ENCODE assay signal across 22 mouse cellular contexts in the genomic region with DNA sequence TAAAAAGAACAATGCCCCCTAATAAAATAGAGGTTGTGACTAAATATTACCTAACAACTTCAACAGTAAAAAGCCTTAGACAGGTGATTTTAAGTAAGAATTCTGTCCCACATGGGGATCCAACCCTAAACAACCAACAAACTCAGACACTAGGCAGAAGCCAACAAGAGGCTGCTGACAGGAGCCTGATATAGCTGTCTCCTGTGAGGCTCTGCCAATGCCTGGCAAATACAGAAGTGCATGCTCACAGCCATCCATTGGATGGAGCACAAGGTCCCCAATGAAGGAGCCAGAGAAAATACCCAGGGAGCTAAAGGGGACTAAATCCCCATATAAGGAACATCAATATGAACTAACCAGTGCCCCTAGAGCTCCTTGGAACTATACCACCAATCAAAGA. TPM values are rescaled to one million over a fixed set of nuclear protein-coding genes. Genes with fewer than 3 reads are reported as not detected.
DNase-seq lines count a peak whose midpoint lies in the region.
"Not testable (repeated sequence)": the region's sequence is repeated elsewhere in the genome, so short reads cannot be mapped to it uniquely, and the experiment has no call there.
"Had no signal": no experiment of that assay in that cellular context is flagged by ENCODE, and none has a peak within 500 bp of the region (broad histone marks: within the 10 kb centered on the region; RNA-seq: fewer than 3 reads in every experiment).

No protein-coding gene starts in this region.

- not testable (repeated sequence) for H3K27ac ChIP-seq in heart, embryonic 10.5 days

- not testable (repeated sequence) for H3K4me3 ChIP-seq in heart, embryonic 10.5 days

- not testable (repeated sequence) for H3K9me3 ChIP-seq in heart, embryonic 10.5 days

- not testable (repeated sequence) for H3K36me3 ChIP-seq in heart, embryonic 10.5 days

- not testable (repeated sequence) for H3K27me3 ChIP-seq in heart, embryonic 10.5 days (ENCODE audit: insufficient read depth, poor library complexity, severe bottlenecking)

- DNase-seq in heart, adult 18-20 months: peak; percentile 18 to 54
- peak; percentile 44 for DNase-seq in heart, adult 8-10 months (ENCODE audit: low spot score)
- DNase-seq in heart, embryonic 10.5 days (ENCODE audit: low spot score): peak; percentile 76
- DNase-seq in heart, postnatal 10 days: peak; percentile 57 to 62
- DNase-seq in heart, postnatal 4 days: peak; percentile 37

- intact Hi-C loops in heart, postnatal 10 days (cut with DNase I): not testable (repeated sequence)

- not testable (repeated sequence) for H3K4me1 ChIP-seq in heart, embryonic 10.5 days

RNA-seq across cellular contexts. Expression of gene Olfr1118, which starts 13.4 kb away (rescaled TPM):
- total RNA-seq in heart, adult 18-20 months (2021): not detected
- not detected for total RNA-seq in heart, adult 8-10 months (2022)
- not detected in 2 replicates for polyA plus RNA-seq in heart, embryonic 10.5 days (2016; fragmentation: Nextera tagmentation; extraction: Ambion mirVana)
- total RNA-seq in heart, postnatal 10 days (2021): not detected
- not detected for total RNA-seq in heart, postnatal 4 days (2021)
- total RNA-seq: adrenal gland, adult 2 months; adrenal gland, postnatal 10 days; adrenal gland, postnatal 25 days; adrenal gland, postnatal 4 days; common myeloid progenitor, adult 5-6 weeks; ES-E14; MEL had no signal
- polyA plus RNA-seq: adrenal gland, adult 2 months; brain, embryonic 14.5 days; C2C12; embryonic facial prominence, embryonic 11.5 days; embryonic facial prominence, embryonic 13.5 days; embryonic facial prominence, embryonic 15.5 days; erythroblast, embryonic 14.5 days; forebrain, embryonic 10.5 days; forebrain, embryonic 12.5 days; forebrain, embryonic 14.5 days; forebrain, embryonic 16.5 days had no signal

RNA-seq across cellular contexts. Expression of gene Olfr1116, which starts 26.6 kb away (rescaled TPM):
- total RNA-seq in heart, adult 18-20 months (2021): not detected
- total RNA-seq in heart, adult 8-10 months (2022): not detected
- not detected in 2 replicates for polyA plus RNA-seq in heart, embryonic 10.5 days (2016; fragmentation: Nextera tagmentation; extraction: Ambion mirVana)
- not detected for total RNA-seq in heart, postnatal 10 days (2021)
- total RNA-seq in heart, postnatal 4 days (2021): not detected
- total RNA-seq: adrenal gland, adult 2 months; adrenal gland, postnatal 10 days; adrenal gland, postnatal 25 days; adrenal gland, postnatal 4 days; common myeloid progenitor, adult 5-6 weeks; ES-E14; MEL had no signal
- polyA plus RNA-seq: adrenal gland, adult 2 months; brain, embryonic 14.5 days; C2C12; embryonic facial prominence, embryonic 11.5 days; embryonic facial prominence, embryonic 13.5 days; embryonic facial prominence, embryonic 15.5 days; erythroblast, embryonic 14.5 days; forebrain, embryonic 10.5 days; forebrain, embryonic 12.5 days; forebrain, embryonic 14.5 days; forebrain, embryonic 16.5 days had no signal

RNA-seq across cellular contexts. Expression of gene Olfr1115, which starts 46.2 kb away (rescaled TPM):
- total RNA-seq in heart, adult 18-20 months (2021): not detected
- total RNA-seq in heart, adult 8-10 months (2022): not detected
- not detected in 2 replicates for polyA plus RNA-seq in heart, embryonic 10.5 days (2016; fragmentation: Nextera tagmentation; extraction: Ambion mirVana)
- total RNA-seq in heart, postnatal 10 days (2021): not detected
- total RNA-seq in heart, postnatal 4 days (2021): not detected
- total RNA-seq: adrenal gland, adult 2 months; adrenal gland, postnatal 10 days; adrenal gland, postnatal 25 days; adrenal gland, postnatal 4 days; common myeloid progenitor, adult 5-6 weeks; ES-E14; MEL had no signal
- polyA plus RNA-seq: adrenal gland, adult 2 months; brain, embryonic 14.5 days; C2C12; embryonic facial prominence, embryonic 11.5 days; embryonic facial prominence, embryonic 13.5 days; embryonic facial prominence, embryonic 15.5 days; erythroblast, embryonic 14.5 days; forebrain, embryonic 10.5 days; forebrain, embryonic 12.5 days; forebrain, embryonic 14.5 days; forebrain, embryonic 16.5 days had no signal
